Mouse (Mus musculus) ES-Bruce4 (cell line): Measurements from ENCODE around the gene Pgls. TPM values are rescaled to one million over a fixed set of nuclear protein-coding genes. Genes with fewer than 3 reads are reported as not detected.
A peak's percentile ranks its signal among the peaks of the same experiment; 100 is the strongest.

Source experiments
- H3K27ac ChIP-seq: 2 replicates; pipeline ENCODE4 v1.5.1; 2012; ENCODE audit warnings: low read length, inconsistent platforms; ENCODE audit not compliant: insufficient read depth
- H3K27me3 ChIP-seq: 2 replicates; pipeline ENCODE4 v1.6.1; 2012; ENCODE audit warnings: mild to moderate bottlenecking, low read length, inconsistent platforms; ENCODE audit not compliant: control insufficient read depth, poor library complexity, insufficient read depth, severe bottlenecking
- H3K36me3 ChIP-seq: 2 replicates; pipeline ENCODE4 v1.6.1; 2012; ENCODE audit warnings: inconsistent platforms, mild to moderate bottlenecking, low read length, moderate library complexity; ENCODE audit not compliant: control insufficient read depth, poor library complexity, insufficient read depth, severe bottlenecking
- H3K4me1 ChIP-seq: one replicate; pipeline ENCODE4 v1.8.1; 2011; ENCODE audit warnings: low read length; ENCODE audit not compliant: control insufficient read depth, insufficient read depth
- H3K4me3 ChIP-seq: 2 replicates; pipeline ENCODE4 v1.5.1; 2011; ENCODE audit warnings: low read depth, mild to moderate bottlenecking, low read length
- H3K9ac ChIP-seq: 2 replicates; pipeline ENCODE4 v1.6.1; 2012; ENCODE audit warnings: low read depth, mild to moderate bottlenecking, inconsistent platforms; ENCODE audit not compliant: poor library complexity, severe bottlenecking
- H3K9me3 ChIP-seq: replicated peaks from 2 replicates; pipeline ENCODE4 v1.6.1; 2012; ENCODE audit warnings: mild to moderate bottlenecking, low read length, inconsistent platforms; ENCODE audit not compliant: control insufficient read depth, poor library complexity, insufficient read depth, severe bottlenecking
- CTCF ChIP-seq: IDR thresholded peaks from one replicate; pipeline ENCODE4 v1.8.1; 2011; ENCODE audit warnings: low read depth, low read length
- EP300 ChIP-seq: IDR thresholded peaks from 2 replicates; pipeline ENCODE4 v1.6.1; 2011; ENCODE audit warnings: low read depth, low read length; ENCODE audit not compliant: insufficient read depth
- POLR2A ChIP-seq: IDR thresholded peaks from one replicate; pipeline ENCODE4 v1.8.1; 2011; ENCODE audit warnings: low read length; ENCODE audit not compliant: insufficient read depth
- polyA plus RNA-seq: library from polyadenylated mRNA; stranded (reverse); fragments of >200 nt; gene quantifications from 2 replicates; pipeline ENCODE4 v1.2.4, GENCODE M21; 2011; ENCODE audit warnings: low read depth; ENCODE audit not compliant: missing spikeins, insufficient read depth, insufficient read length

Pgls gene
- polyA plus RNA-seq, 1 experiment = 57.2 TPM

DNA sequence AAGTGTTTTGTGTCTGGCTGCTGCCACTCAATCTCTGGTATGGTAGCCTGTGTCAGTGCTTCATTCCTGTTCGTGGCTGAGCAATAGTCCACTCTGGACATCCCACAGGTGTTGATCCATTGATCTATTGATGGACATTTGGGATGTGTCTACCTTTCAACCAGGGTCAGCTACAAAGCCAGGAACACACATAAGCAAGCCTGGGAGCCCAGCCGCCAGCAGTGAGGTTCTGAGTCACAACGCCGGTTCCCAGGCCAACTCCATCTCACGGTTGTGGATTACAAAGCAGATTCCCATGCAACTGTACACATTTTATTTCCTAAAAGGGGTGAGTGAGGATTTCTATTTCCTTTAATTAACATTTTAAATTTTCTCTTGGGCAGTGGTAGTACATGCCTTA, 31.2 kb upstream of the Pgls start:
- H3K4me3 ChIP-seq = no peak overlapping the region
- no peak overlapping the region for H3K9ac ChIP-seq
- peaks cover 3% of the 10 kb centered on the region; the same call in 1 of the 2 replicates for H3K27me3 ChIP-seq
- H3K4me1 ChIP-seq = no peaks in the 10 kb centered on the region
- TF ChIP-seq POLR2A (no peak), EP300 (no peak), CTCF (no peak)
- no peaks in the 10 kb centered on the region for H3K36me3 ChIP-seq
- H3K27ac ChIP-seq = no peak overlapping the region
- H3K9me3 ChIP-seq = no peaks in the 10 kb centered on the region

DNA sequence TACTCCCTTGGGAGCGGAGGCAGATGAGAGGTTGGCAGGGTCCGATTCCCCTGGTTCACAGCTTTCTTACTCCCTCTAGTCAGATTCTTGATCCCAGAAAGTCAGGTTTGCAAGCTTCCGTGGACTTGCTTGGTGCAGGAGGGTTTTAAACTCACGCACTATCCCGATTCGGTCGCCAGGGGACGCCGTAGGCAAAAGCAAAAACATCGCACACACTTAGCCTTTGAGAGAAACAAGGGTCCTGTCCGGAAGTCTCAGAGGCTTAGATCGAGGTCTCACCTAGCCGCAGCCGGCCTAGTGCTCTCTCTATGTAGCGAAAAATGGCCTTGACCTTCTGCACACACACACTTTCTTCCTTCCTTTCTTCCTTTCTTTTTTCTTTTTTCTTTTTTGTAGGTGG, 30.6 kb upstream of the Pgls start:
- H3K9me3 ChIP-seq = no peaks in the 10 kb centered on the region
- TF ChIP-seq EP300 (no peak), CTCF (peak; percentile 94)
- H3K36me3 ChIP-seq = no peaks in the 10 kb centered on the region
- H3K4me1 ChIP-seq = no peaks in the 10 kb centered on the region
- H3K27ac ChIP-seq = no peak overlapping the region
- H3K9ac ChIP-seq = no peak overlapping the region
- no peak overlapping the region for H3K4me3 ChIP-seq
- peaks cover 3% of the 10 kb centered on the region; the same call in 1 of the 2 replicates for H3K27me3 ChIP-seq

DNA sequence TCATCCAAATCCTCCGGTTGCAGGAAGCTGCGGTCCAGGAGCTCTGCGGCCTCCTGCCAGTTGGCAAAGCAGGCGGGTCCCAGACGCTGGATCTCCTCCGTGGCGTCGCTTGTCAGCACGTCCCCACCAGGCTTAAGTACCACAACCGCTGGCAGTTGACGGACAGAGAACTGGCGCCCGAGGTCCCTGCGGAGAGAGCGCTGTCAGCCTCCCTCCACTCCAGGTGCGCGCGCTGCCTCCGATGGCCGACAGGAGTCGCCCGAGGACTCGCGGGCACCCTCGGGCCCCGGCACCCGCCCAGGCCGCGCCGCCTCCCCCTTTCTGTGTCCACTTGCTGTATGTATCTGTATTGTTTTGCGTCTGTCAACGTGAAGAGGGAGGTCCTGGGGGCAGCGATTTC, 29.2 kb upstream of the Pgls start:
- no peaks in the 10 kb centered on the region for H3K36me3 ChIP-seq
- no peaks in the 10 kb centered on the region for H3K9me3 ChIP-seq
- H3K4me3 ChIP-seq = peak overlapping the region; percentile 67
- peaks cover 3% of the 10 kb centered on the region; the same call in 1 of the 2 replicates for H3K27me3 ChIP-seq
- peaks cover 3% of the 10 kb centered on the region for H3K4me1 ChIP-seq
- H3K27ac ChIP-seq = no peak overlapping the region
- TF ChIP-seq EP300 (no peak), CTCF (peak; percentile 75)
- peak overlapping the region; percentile 37 for H3K9ac ChIP-seq

DNA sequence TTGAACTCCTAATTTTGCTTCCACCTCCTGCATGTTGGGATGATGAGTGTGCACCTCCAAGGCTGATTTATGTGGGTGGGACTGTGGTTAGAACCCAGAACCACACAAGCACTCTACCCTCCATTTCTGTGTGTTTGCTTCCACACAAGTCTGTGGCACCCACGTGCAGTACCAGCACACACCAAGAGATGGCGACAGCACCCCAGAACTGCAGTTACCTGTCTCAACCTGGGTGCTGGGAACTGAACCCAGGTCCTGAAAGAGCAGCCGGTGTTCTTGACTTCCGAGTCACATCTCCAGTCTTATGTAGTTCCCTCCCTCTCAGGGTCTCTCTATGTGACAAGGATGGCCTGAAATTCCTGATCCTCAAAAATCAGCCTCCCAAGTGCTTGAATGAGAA, 28.0 kb upstream of the Pgls start:
- Histone ChIP-seq H3K9me3 (no peaks in the 10 kb centered on the region), H3K4me3 (no peak overlapping the region), H3K27ac (no peak overlapping the region), H3K9ac (no peak overlapping the region), H3K4me1 (peaks cover 3% of the 10 kb centered on the region), H3K36me3 (no peaks in the 10 kb centered on the region), H3K27me3 (peaks cover 3% of the 10 kb centered on the region; the same call in 1 of the 2 replicates)
- peak; percentile 42 for TF ChIP-seq CTCF
- no peak for TF ChIP-seq POLR2A
- TF ChIP-seq EP300 = no peak

DNA sequence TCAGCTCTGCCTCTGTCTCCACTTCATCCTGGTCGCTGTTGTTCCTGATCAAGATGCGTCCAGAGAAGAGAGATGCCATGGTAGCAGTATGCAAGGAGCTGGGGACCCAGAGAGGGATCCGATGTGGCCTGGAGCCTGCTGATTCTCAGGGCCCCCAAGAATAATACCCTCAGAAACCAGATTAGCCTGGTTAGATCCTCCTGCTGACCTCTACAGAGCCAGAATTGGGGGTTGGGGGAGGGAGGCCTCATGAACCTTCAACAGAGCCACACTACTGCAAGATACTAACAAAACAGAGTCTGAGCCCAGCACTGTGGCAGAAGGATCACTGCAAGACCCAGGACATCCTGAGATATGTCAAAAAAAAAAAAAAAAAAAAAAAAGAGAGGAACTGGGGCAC, 25.5 kb upstream of the Pgls start, which contains the start of gene Nxnl1:
Nxnl1 (minus strand) TSS at position 101 of the 400 bp plus-strand sequence.
- Histone ChIP-seq H3K36me3 (no peaks in the 10 kb centered on the region), H3K27ac (no peak within 1 kb of the TSS), H3K27me3 (peaks cover 3% of the 10 kb centered on the region; the same call in 1 of the 2 replicates), H3K9ac (no peak within 1 kb of the TSS), H3K4me1 (peaks cover 3% of the 10 kb centered on the region), H3K9me3 (no peaks in the 10 kb centered on the region), H3K4me3 (no peak within 1 kb of the TSS)
- TF ChIP-seq POLR2A = no peak
- TF ChIP-seq CTCF = no peak
- no peak for TF ChIP-seq EP300

DNA sequence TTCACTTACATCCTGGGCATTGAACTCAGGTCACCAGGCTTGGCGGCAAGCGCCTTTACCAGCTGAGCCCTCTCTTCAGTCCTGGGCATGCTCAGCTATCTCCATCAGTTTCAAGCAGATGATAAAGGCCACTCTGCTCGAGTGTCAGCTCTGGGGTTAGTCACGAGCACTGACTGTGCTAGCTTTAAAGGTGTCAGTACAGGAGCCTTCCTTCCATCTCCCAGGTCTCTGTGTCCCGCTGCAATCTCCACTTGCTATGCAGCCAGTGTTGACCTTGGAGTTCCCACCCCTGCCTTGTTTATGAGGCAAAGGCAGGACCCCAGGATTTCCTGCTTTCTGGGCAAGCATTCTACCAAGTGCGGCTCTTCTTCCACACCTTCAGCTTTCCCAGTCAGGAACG, 24.4 kb upstream of the Pgls start:
- no peaks in the 10 kb centered on the region for H3K27me3 ChIP-seq
- TF ChIP-seq POLR2A (no peak), CTCF (no peak), EP300 (no peak)
- H3K36me3 ChIP-seq = no peaks in the 10 kb centered on the region

More for the DNA sequence above, 24.4 kb upstream of the Pgls start:
- Histone ChIP-seq H3K4me1 (peaks cover 3% of the 10 kb centered on the region), H3K9ac (no peak overlapping the region), H3K4me3 (no peak overlapping the region), H3K27ac (no peak overlapping the region), H3K9me3 (no peaks in the 10 kb centered on the region)
